Mouse (Mus musculus): ENCODE data around the gene Caly.

Gene Caly

DNA sequence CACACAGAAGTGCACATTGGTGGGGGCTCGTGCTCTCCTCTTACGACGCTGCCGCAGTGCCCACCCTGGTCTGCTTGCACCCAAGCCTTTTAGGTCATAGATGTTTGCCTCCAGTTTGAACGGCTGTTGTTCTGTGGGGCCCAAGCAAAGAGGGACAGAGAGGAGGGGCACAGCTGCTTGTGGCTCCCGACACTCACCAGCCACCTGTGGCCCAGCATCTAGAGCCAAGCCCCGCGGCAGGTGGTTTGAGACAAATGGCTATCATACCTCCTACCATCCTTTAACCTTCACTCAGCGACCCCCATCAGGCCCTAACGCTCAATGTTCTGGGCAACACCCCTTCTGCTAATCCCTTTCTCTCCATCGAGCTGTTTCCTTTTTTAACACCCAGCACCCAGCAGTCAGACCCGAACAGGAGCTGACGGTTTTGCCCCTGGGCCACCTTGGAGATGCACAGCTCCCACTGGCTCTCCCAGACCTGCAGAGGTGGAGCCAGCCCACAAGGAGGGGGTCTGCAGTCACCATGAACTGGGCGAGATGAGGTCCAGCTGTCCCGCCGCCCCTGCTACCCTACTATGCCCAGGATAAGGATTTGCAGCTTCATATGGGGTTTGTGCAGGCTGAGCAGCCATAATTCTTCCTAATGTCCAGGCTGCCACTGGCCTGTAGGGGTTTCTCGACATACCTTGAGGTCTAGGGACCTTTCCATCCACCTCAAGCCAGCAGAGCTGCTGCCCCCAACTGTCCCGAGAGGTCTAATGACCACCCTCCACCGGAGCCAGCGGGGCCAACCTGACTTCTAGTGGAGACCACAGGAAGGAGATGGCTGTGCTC, 723 bp downstream of the Caly start:
- no peak for DNase-seq (ENCODE audit: low spot score)

DNA sequence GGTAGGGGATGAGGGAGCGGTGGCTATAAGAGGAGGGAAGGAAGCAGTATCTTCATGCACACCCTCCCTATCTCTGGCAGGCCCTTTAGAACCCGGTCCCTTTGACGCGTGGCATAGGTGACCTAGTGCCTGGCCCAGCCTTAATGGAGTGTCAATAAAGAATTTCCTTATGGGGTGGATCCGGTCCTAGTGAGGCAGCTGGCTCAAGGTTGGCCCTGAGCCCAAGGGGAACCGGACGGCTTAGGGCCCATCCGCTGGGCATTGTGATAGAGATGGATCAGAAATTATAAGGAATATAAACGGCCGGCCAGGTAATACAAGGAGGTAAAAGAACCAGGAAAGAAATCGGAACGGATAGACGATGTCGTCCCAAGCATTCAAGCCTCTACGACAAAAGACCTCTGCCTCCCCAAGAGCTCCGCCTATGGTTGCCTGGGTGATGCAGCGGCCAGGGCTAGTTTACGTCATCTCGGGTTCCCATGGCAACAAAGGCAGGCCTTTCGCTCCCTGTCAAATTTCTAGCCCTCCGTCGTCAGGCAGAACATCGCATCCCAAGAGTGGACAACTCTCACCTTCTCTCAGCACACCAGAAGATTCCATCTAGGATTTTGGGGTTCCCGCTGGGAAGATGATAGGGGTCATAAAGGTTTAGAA, 1.7 kb downstream of the Caly start:
- DNase-seq (ENCODE audit: low spot score): no peak

DNA sequence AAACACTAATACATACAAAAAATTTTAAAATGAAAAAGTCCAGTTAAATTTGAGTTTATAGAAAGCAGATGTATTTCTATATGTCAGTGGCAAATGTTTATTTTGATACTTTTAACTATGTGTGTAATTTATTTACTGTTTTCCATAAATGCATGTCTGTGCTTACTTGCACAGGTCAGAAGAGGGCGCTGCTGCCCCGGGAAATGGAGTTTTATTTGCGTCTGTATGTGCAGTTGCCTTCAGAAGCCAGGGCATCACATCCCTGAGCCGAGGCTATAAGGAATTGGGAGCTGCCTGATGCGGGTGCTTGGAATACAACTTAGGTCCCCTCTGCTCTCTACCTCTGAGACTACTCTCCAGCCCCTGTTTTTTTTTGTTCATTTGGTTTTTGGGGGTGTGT, 3.6 kb downstream of the Caly start:
- no peak for DNase-seq (ENCODE audit: low spot score)

DNA sequence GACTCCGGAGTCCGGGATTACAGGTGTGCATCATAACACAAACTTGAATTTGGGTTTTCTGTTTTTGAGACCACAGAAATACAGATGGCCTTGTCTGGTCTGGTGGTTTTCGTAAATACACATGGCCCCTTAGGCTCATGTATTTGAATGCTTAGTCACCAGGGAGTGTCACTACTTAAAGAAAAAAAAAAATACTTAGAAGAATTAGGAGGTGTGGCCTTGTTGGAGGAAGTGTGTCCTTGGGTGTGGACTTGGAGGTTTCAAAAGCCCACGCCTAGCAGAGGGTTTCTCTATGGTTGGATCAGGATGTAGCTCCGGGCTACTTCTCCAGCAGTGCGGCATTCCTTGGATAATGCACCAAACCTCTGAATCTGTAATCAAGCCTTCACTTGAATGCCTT, 4.7 kb downstream of the Caly start:
- DNase-seq (ENCODE audit: low spot score): no peak

DNA sequence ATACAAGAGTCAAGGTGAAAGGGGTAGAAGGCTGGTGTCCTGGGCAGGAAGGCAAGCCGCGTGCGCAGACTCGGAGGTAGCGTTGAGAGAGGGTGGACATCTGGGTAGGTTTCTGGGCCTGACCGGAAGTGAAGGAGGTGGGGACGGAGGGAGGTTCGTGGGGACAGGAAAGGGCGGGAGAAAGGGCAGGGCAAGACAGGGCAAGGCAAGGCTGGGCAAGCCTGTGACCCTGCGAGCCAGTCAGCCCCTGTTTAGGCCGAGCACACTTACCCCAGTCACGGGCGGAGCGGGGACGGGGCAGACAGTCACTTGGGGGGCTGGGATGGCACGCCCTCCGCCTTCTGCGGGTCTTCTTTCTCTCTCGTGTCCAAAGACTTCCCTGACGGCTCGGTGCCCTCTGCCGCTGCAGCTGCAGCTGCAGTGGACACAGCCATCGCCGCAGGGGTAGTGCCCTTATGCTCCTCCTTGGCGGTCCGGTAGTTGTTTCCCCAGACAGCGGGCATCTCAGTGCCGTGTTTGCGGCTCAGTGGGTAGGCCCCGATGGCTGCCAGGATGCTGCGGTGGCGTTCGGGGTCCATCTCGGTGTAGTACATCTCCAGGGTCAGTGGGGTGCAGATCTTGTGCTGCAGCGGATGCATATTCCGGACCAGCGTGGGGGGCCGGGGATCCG, 12.2 kb downstream of the Caly start:
- no peak for DNase-seq (ENCODE audit: low spot score)

DNA sequence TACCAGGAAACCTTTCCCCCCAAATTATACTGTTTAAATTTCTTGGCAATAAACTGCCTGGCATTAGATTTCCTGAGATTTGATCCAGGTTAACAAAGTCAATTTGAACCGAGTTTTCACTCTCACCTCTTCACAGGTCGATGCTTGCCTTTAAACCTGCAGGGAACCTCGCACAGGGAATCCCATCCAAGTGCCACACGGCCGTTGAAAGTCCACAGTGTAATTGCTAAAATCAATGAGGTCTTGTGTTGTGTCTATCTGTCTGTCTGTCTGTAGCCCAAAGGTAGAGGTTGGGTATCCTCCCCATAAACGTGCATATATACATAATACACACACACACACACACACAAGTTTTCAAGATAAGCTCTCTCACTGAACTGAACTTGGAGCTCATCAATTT, 15.0 kb downstream of the Caly start:
- DNase-seq (ENCODE audit: low spot score): no peak

DNA sequence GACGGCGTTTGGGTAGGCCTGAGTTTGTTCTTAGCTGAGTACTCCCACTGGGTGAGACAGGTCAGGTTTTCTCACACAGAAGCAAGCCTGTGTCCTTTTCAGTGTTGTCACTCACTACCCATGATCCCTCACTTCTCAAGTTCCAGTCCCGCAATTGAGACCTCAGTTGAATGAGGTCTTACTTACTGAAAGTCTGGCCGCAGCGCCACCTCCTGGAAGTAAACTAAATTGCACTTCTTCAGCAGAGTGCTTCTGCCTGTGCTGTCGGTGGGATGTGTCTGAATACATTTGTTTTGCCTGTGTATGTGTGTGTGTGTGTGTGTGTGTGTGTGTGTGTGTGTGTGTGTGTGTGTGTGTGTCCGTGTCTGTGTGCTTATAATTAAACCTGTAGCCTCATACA, 19.3 kb downstream of the Caly start:
- DNase-seq (ENCODE audit: low spot score): no peak

DNA sequence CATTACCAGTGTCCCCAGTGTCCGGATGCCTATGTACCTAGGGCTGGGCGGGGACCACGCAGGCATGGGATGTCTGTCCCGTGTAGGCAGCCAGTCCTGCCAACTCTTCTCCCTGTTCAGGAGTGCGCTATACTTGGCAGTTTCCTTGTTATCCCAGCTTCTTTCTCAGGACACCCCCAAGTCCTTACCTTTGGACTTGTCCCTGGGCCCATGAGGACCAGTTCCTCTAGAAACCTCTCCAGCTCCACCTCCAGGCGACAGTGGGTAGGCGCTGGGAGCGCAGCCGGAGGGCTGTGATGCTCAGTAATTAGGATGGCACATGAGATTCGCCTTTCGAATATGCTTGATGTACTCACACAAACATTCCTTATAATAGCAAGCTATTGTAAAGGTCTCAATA, 20.0 kb downstream of the Caly start:
- no peak for DNase-seq (ENCODE audit: low spot score)

DNA sequence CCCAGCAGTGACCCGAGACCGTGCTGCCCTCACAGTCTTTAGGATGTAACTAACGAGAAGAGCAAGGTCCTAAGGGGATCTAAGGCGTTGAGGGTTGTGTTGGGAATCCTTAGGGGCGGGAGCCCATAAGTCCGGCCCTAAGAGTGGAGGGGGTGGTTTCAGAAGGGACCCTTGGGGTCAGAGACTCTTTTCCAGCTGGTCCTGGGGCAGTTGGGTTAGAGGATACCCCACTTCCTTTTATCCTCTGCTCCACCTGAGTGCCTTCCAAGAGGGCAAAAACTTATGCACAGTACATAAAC, 20.6 kb downstream of the Caly start:
- DNase-seq (ENCODE audit: low spot score): no peak

DNA sequence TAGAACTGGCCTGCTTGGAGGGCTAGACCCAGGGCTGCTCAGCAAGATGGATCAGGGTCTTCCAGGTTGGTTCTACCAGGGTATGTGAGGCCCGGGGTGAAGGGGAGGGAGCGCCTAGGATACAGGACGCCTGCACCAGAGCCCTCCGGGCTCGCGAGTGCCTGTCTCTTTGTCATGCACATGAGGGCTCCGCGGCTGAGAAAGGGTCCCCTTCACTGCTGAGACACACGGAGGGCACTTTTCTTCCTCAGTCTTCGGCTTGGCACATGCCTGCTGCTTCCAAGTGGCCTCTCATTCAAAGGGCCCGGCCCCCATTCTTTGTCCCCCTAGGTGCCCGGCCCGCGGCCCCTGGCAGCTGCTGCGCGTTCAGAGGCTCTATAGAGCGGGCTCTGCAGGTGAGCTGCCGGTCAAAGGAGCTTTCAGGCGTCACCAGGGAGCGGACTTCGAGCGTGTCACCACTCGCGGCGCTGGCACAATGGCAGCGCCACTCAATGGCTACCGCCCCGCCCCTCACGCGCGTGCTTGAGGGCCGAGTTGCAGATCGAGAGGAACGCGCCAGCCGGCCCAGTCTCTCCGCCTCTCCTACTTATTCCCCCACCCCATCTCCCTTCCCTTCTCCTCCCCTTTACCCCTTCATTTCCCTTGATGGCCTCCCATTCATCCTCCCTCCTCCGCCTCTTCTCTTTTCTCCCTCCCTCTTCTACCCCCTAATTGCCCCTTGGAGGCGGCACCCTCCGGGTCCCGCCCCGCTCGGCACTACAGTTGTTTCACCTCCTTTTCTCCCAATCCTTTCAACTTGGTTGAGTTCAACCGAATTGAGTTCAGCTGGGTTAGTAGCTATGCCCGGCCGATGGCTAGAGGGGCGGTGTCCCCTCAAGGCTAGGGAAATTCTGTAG, 21.2 kb downstream of the Caly start:
- DNase-seq (ENCODE audit: low spot score): no peak

DNA sequence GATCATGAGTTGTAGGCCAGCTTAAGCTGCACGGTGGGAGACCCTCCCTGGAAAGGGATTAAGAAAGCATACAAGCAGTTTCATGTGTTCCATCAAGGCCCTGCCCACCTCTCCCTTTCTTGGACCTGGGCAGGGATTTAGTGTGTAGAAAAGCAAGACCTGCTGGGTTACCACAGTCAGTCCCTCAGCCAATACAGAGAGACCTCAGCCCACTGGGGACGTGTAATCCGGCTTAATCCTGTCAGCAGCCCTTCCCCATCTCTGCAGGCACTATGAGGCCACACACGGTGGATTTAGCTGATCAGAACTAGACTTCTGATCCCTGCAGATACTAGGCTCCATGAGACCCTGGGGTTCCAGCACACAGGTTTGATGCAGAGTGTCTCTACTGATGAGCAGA, 22.7 kb downstream of the Caly start:
- DNase-seq (ENCODE audit: low spot score): no peak

DNA sequence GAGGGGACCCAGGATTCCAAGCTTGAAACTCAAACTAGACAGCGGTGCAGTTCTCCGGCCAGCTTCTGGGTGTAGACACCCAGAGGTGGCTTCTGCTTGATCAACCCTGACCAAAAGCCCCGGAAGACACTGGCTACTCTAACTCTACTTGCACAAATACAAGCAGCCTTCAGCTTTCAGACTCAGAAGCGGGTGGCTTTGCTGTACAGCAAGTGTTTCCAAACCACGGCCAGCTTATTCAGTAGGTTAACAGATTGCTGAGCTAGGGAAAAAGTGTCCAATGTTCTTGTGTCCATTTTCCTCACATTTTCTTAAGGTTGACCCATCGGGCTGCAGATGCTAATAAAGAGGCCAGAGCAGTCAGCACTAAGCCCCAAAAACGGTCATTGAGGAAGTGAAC, 23.8 kb downstream of the Caly start:
- DNase-seq (ENCODE audit: low spot score): no peak

DNA sequence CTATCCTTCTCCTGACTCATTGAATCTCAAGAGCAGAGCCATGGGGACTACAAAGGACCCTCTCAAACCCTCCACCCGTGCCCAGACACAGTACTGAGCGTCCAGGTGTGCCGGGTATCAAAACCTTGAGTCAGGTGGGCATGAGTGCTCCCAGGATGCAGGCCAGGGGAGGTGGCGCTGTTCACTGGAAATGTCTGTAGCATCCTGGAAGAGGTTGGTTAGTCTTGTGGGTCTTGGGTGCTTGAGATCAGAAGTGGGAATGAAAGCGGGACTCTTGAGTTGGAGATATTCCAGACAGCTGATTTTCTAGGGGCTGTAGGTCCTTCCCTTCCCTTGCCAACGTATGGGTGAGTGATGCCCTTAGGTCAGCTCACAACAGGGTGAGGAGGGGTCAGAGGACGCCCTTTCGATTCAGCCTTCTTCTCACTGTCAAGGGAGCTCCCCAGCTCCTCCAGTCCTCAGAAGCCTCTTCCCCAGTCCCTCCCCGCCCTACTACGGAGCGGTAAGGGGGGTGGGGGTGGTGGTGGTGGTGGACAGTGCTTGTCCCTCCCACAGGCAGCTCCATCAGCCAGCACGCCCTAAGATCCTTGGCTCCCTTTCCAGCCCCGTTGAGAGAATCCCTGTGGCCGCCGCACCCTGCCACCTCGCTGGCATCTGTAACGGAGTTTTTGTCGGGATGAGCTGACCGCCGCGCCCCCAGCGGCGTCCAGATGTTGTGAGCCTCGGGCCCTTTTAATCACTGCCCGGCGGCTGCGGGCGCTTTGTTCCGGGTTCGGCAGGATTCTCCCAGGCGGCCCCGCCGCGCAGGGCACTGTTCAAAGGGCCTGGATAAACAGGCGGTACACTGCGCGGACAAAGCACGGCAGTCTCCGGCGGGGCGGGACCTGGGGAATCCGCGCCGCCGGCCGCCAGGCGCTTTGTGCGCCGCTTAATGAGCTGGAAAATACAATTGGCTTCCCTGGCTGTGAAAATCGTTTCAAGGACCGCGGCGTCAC, 24.6 kb downstream of the Caly start:
- no peak for DNase-seq (ENCODE audit: low spot score)

DNA sequence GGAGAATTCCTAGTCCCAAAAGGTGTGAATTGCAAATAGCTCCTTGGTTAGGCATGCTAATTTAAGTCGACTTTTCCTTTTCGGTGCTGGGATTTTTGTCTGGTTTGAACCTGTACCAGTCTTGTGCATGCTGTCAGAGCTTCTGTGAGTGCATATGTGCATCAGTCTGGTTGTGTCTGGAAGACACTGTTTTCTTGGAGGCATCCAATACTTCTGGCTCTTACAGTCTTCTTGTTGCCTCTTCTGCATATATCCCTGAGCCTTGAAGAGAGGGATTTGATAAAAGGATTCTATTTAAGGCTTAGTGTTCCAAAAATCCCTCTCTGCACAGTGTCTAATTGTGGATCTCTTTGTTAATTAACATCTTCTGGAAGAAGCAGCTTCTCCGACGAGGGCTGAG, 28.2 kb downstream of the Caly start:
- no peak for DNase-seq (ENCODE audit: low spot score)

DNA sequence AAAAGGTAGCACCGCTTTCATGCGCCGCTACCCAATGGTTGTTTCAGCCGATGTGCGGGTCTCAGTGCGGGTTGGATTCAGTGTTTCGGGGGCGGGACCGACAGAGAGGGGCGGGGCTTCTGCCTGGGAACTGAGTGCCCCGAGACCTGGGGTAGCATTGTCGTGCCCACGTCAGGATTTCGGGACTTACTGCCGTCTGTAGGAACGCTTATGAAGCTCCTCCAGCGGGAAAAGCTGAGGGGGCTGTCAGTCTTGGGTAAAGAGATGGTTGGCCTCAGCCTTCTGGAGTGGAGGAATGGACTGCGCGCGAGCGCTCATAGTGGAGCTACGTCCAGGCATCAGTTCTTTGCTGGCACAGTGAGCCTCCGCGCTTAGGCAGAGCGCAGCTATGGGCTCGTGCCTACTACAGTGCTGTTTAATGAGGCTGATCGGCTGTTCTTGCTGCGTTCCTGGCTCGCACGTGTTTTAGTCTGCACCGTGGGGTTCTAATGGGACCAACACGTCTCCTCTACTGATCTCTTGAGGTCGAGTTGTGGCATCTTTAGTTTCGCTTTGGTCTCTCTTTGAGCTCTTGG, 33.1 kb downstream of the Caly start:
- no peak for DNase-seq (ENCODE audit: low spot score)

DNA sequence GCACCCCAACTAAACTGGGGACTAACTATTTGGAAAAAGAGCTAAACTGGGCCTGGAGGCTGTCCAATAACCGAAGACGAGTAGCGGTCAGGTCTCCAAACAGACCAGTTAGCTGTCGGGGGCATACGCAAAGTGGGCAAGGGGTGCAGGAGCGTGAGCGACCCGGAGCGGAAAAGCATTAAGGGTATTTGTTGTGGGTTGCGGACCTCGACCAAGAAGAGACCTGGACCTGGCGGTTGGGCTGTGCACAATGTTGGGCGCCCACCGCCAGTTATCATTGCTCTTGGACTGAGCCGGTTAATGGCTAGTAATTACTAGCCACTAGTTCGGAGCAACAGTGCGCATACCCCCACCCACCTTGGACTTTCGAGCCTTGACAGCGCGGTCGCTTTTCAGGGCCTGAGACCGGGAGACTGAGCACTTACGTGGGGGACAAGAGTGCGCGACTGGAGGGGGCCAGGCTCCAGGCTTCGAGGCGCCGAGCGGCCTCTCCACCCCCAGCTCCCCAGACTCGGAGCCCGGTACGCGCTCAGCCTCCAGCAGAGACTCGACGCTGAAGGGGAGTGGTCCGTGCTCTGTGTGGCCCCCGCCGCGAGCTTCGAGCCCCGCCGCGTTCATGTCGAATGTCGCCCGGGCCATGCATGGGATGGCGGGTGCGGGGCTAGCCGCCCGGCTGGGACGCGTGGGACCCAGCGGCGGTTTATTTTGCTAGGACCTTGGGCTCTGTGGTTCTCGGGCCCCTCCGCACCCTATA, 33.8 kb downstream of the Caly start, which contains the start of gene Msx3:
Gene Msx3, minus strand, starts transcription at position 729 of the 754 bp plus-strand sequence.
- no peak for DNase-seq (ENCODE audit: low spot score)

DNA sequence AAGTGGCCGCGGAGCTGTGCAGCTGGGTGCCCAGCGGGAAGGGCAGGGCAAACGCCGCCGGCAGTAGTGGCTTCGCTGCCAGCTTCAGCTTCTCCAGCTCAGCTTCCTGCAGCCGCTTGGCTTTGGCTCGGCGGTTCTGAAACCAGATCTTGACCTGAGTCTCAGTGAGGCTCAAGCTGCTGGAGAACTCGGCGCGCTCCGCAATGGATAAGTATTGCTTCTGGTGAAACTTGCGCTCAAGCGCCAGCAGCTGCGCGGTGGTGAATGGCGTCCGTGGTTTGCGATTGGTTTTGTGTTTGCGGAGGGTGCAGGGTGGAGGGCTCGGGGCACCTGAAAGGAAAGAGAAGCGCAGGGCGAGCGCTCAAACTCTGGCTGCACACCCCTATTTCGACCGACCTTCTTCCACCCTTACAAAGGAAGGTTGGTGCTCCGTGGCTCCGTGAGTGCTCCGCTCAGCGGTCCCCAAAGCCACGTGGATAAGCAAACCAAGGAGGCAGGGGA, 34.5 kb downstream of the Caly start:
- no peak for DNase-seq (ENCODE audit: low spot score)

DNA sequence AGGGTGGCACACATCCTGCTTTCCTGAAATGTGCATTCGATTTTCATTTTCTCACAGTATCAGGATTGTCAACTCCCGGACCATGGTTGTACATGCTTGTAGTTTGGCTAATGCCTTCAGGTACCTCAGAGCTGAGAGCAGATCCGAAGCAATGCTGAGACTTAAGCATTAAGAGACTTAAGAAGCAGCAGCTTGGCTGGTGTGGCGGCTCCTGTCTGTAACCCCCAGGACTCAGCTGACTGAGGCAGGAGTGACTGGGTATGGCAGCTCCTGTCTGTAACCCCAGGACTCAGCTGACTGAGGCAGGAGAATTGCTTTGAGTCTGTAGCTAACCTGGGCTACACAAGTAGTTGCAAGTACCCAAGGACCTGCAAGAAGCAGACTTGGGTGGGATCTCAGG, 36.8 kb downstream of the Caly start:
- no peak for DNase-seq (ENCODE audit: low spot score)

DNA sequence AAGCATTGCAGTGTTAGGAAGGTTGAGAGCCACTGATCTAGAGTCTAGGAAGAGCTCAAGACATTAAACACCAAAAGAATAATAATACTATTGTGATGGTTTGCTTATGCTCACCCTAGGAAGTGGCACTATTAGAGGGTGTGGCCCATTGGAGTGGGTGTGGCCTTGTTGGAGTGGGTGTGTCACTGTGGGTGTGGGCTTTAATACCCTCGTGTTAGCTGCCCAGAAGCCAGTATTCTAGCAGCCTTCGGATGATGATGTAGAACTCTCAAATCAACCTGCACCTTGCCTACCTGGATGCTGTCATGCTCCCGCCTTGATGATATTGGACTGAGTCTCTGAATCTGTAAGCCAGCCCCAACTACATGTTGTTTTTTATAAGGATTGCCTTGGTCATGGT, 39.6 kb downstream of the Caly start:
- DNase-seq (ENCODE audit: low spot score): no peak

DNA sequence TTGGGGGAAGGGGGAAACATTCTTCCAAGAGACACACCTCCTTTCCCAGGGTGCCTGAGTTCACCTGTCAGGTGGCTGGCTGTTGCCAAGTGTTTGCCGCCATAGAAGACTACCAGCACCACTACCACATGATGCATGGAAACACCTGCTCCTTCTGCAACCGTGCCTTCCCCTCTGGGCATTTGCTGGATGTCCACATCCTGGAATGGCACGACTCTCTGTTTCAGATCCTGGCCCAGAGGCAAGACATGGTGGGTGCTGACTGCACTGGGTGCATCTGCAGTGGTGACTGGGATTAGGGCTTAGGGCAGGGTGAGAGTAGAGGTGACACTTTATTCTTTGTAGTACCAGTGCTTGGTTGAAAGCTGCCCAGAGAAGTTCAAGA, 45.2 kb downstream of the Caly start:
- DNase-seq (ENCODE audit: low spot score): no peak
